Mouse (Mus musculus) neural tube, embryonic 11.5 days (tissue): ENCODE data around the gene Lgmn. TPM values are rescaled to one million over a fixed set of nuclear protein-coding genes. Genes with fewer than 3 reads are reported as not detected.
A peak's percentile ranks its signal among the peaks of the same experiment; 100 is the strongest.

Experiments
- ATAC-seq: fragments of 200-750 bp; cut with Nextera tagmentation; 2 replicates; pipeline ENCODE4 v1.8.0; 2017; ENCODE audit warnings: moderate number of reproducible peaks, mild to moderate bottlenecking, moderate TSS enrichment, moderate library complexity; ENCODE audit not compliant: insufficient read depth, low FRiP score, low TSS enrichment
- DNase-seq: peaks from one replicate; pipeline ENCODE4 v3.0.0-alpha.2; 2015; ENCODE audit warnings: low spot score
- H3K27ac ChIP-seq: fragments of 300-500 bp; sonication (generic); 2 replicates; pipeline ENCODE4 v1.5.1; 2014; ENCODE audit warnings: low read depth, mild to moderate bottlenecking, low read length
- H3K27me3 ChIP-seq: fragments of 300-500 bp; sonication (generic); 2 replicates; pipeline ENCODE4 v1.6.1; 2014; ENCODE audit warnings: mild to moderate bottlenecking, low read length, mixed read lengths; ENCODE audit not compliant: control insufficient read depth, insufficient read depth
- H3K36me3 ChIP-seq: fragments of 300-500 bp; sonication (generic); 2 replicates; pipeline ENCODE4 v1.6.1; 2014; ENCODE audit warnings: mild to moderate bottlenecking, low read length, moderate library complexity, mixed read lengths; ENCODE audit not compliant: control insufficient read depth, insufficient read depth
- H3K4me1 ChIP-seq: fragments of 300-500 bp; sonication (generic); 2 replicates; pipeline ENCODE4 v1.6.1; 2014; ENCODE audit warnings: low read length, mixed read lengths; ENCODE audit not compliant: control insufficient read depth, insufficient read depth
- H3K4me2 ChIP-seq: fragments of 300-500 bp; sonication (generic); 2 replicates; pipeline ENCODE4 v1.6.1; 2014; ENCODE audit warnings: low read depth, mild to moderate bottlenecking, moderate library complexity
- H3K4me3 ChIP-seq: fragments of 300-500 bp; sonication (generic); 2 replicates; pipeline ENCODE4 v1.5.1; 2014; ENCODE audit warnings: low read depth, low read length
- H3K9ac ChIP-seq: fragments of 300-500 bp; sonication (generic); 2 replicates; pipeline ENCODE4 v1.6.1; 2014; ENCODE audit warnings: mild to moderate bottlenecking, low read length
- H3K9me3 ChIP-seq: fragments of 300-500 bp; sonication (generic); 2 replicates; pipeline ENCODE4 v1.6.1; 2016; ENCODE audit warnings: low read length; ENCODE audit not compliant: control insufficient read depth
- WGBS: fragments of 180-500 bp; shearing (Covaris S2); extraction: QIAGEN DNeasy Blood & Tissue Kit; methylation state at CpG from one replicate; pipeline ENCODE4 v1.1.7; 2014; 5-methylcytosine and 5-hydroxymethylcytosine counted together
- polyA plus RNA-seq: library from polyadenylated mRNA; unstranded; fragments of >200 nt; fragmentation: Nextera tagmentation; extraction: Ambion mirVana; gene quantifications from 2 replicates; pipeline ENCODE4 v1.2.1, GENCODE M21; 2014

Lgmn gene
- polyA plus RNA-seq, 1 experiment from 2014 or later = 56.8 TPM

DNA sequence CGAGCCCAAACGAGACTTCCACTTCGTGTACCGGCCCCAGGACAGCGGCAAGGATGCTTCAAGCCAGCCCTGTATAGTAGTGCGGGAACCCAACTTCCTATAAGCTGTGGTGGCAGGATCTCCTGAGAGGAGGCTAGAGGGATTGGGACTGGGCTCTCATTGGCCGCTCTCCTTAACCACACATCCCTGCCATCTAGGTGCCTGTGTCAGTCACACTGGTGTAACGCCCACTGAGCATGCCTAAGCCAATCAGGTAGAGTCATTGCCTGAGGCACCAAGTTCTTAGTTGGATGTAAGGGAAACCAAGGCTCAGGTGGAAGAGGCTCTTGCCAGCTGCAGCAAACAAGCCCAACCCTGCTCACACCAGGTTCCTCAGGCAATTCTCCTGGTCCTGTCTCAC is 49.6 kb downstream of the Lgmn start:
- H3K4me2 ChIP-seq = no peak overlapping the region
- ATAC-seq (no peak), DNase-seq (no peak)
- no peaks in the 10 kb centered on the region for H3K4me1 ChIP-seq
- no peaks in the 10 kb centered on the region for H3K36me3 ChIP-seq
- no peaks in the 10 kb centered on the region for H3K27me3 ChIP-seq
- no peak overlapping the region for H3K9ac ChIP-seq
- no peak overlapping the region for H3K27ac ChIP-seq
- no peak overlapping the region for H3K4me3 ChIP-seq
- no peaks in the 10 kb centered on the region for H3K9me3 ChIP-seq
- WGBS = 28% methylated on average over 8 of the region's 8 CpGs

DNA sequence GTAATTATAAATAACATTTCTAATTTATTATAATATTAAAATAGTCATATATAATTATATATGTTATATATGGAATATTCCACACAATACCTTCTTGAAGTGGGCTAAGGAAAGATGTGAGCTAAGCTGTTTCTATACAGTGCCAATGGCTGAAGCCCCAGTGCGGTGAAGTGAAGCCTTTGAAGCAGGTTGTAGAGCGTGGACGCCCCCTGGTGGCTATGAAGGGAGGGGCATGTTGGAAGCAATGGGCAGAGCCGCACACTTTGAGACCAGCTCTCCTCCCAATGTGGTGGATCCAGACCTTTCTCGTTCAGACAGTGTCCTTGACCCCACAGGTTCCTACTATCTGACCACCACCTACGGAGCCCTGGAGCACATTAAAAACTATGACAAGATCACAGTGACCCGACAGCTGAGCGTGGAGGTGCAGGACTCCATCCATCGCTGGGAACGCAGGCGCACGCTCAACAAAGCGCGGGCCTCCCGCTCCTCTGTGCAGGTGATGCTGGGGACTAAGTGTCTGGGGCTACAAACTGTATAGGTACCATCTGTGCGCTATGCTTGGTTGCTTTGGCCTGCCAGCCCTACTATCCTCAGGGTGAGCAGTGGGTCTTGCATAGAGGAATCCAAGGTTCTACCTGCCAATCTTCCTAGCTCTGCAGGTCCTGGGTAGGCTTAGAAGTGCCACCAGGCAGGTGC is 52.2 kb downstream of the Lgmn start:
- DNase-seq (peak; percentile 84), ATAC-seq (peak; percentile 68; the same call in 1 of the 2 replicates)
- H3K9me3 ChIP-seq = no peaks in the 10 kb centered on the region
- H3K36me3 ChIP-seq = no peaks in the 10 kb centered on the region
- no peak overlapping the region for H3K9ac ChIP-seq
- no peak overlapping the region for H3K4me3 ChIP-seq
- no peaks in the 10 kb centered on the region for H3K4me1 ChIP-seq
- 45% methylated on average over 16 of the region's 16 CpGs for WGBS
- H3K27ac ChIP-seq = no peak overlapping the region
- no peak overlapping the region for H3K4me2 ChIP-seq
- H3K27me3 ChIP-seq = no peaks in the 10 kb centered on the region

GRCm38 (mm10) chr12:102384819-102385218 is 54.8 kb downstream of the Lgmn start:
- Histone ChIP-seq H3K9ac (no peak overlapping the region), H3K4me1 (no peaks in the 10 kb centered on the region), H3K4me2 (no peak overlapping the region), H3K36me3 (no peaks in the 10 kb centered on the region), H3K27ac (no peak overlapping the region), H3K9me3 (no peaks in the 10 kb centered on the region), H3K27me3 (no peaks in the 10 kb centered on the region), H3K4me3 (no peak overlapping the region)
- 26% methylated on average over 3 of the region's 3 CpGs for WGBS
- ATAC-seq (0 out of 2 replicates have a peak, but pooled peaks have one; percentile 17), DNase-seq (peak; percentile 33)

- Histone ChIP-seq H3K4me1 (no peaks in the 10 kb centered on the region), H3K4me2 (no peak overlapping the region), H3K9ac (no peak overlapping the region), H3K36me3 (no peaks in the 10 kb centered on the region), H3K9me3 (no peaks in the 10 kb centered on the region), H3K27me3 (no peaks in the 10 kb centered on the region), H3K27ac (no peak overlapping the region), H3K4me3 (no peak overlapping the region)
- DNase-seq = no peak
- WGBS = 81% methylated on average over 9 of the region's 9 CpGs
- ATAC-seq = no peak
These were observed 56.3 kb downstream of the Lgmn start for GRCm38 (mm10) chr12:102383288-102383687.

DNA sequence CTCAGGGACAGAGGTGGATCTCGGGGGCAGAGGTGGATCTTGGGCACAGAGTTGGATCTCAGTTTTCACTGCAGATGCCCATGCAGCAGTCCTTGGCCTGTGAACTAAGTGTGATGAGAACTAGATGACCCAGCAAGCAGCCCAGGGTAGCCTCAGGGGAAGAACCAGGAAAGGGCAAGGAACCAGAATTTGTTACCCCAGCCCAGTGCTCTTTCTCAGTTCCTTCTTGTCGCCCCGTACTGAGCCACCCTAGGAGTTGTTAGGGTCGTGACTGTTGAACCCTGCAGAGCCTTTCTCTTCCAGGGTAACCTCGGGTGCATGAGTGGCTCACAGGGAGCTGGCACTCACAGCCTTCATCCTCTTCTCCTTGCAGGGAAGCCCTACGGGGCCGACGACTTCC is 57.4 kb downstream of the Lgmn start:
- 82% methylated on average over 8 of the region's 8 CpGs for whole genome bisulfite sequencing
- H3K9me3 ChIP-seq = no peaks in the 10 kb centered on the region
- no peak overlapping the region for H3K4me2 ChIP-seq
- H3K27me3 ChIP-seq = no peaks in the 10 kb centered on the region
- no peaks in the 10 kb centered on the region for H3K36me3 ChIP-seq
- no peak for DNase-seq
- no peak overlapping the region for H3K9ac ChIP-seq
- H3K4me3 ChIP-seq = no peak overlapping the region
- no peaks in the 10 kb centered on the region for H3K4me1 ChIP-seq
- H3K27ac ChIP-seq = no peak overlapping the region
- ATAC-seq = no peak

GRCm38 (mm10) chr12:102372322-102372721 is 67.3 kb downstream of the Lgmn start:
- Histone ChIP-seq H3K4me1 (no peaks in the 10 kb centered on the region), H3K27me3 (no peaks in the 10 kb centered on the region), H3K4me3 (no peak overlapping the region), H3K36me3 (no peaks in the 10 kb centered on the region), H3K9me3 (no peaks in the 10 kb centered on the region), H3K4me2 (no peak overlapping the region), H3K27ac (no peak overlapping the region), H3K9ac (no peak overlapping the region)
- ATAC-seq = no peak
- WGBS = 79% methylated on average over 3 of the region's 3 CpGs
- no peak for DNase-seq

GRCm38 (mm10) chr12:102370931-102371500 is 68.6 kb downstream of the Lgmn start:
- 80% methylated on average over 4 of the region's 4 CpGs for WGBS
- no peak for ATAC-seq
- no peaks in the 10 kb centered on the region for H3K36me3 ChIP-seq

DNA sequence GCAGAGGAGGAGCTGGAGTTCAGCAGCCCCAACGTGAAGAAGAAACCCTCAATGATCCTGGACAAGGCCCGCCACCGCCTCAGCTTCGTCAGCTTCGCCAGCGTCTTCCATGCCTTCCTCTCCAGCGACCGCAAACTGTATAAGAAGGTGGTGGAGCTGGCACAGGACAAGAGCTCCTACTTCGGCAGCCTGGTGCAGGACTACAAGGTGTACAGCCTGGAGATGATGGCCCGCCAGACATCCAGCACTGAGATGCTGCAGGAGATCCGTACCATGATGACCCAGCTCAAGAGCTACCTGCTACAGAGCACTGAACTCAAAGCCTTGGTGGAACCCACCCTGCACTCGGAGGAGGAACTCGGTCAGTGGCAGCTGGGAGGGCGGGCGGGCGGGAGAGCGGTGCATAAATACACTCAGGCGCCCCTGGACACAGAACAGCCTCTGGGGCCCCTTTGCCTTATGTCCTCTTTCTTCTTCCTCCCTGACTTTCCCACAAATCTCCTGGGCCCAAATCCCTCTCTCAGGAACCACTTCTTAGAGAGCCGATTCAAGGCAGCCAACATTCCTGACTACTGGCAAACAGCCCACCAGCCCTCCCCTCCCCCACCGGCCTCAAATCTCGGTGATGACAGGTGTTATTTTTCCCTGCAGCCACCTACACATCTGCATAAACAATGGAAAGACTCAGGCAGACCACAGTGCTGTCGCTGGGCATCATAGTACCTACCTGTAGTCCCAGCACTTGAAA is 70.0 kb downstream of the Lgmn start:
- H3K36me3 ChIP-seq = no peaks in the 10 kb centered on the region
- no peak for DNase-seq
- ATAC-seq = no peak
- no peak overlapping the region for H3K4me2 ChIP-seq
- no peak overlapping the region for H3K27ac ChIP-seq
- no peak overlapping the region for H3K4me3 ChIP-seq
- H3K9me3 ChIP-seq = no peaks in the 10 kb centered on the region
- H3K4me1 ChIP-seq = no peaks in the 10 kb centered on the region
- no peaks in the 10 kb centered on the region for H3K27me3 ChIP-seq
- 83% methylated on average over 21 of the region's 22 CpGs for WGBS
- H3K9ac ChIP-seq = no peak overlapping the region

More at GRCm38 (mm10) chr12:102370931-102371500, 68.6 kb downstream of the Lgmn start:
- H3K4me2 ChIP-seq = no peak overlapping the region
- H3K9ac ChIP-seq = no peak overlapping the region
- no peaks in the 10 kb centered on the region for H3K27me3 ChIP-seq
- no peaks in the 10 kb centered on the region for H3K9me3 ChIP-seq
- H3K27ac ChIP-seq = no peak overlapping the region
- DNase-seq = no peak
- no peaks in the 10 kb centered on the region for H3K4me1 ChIP-seq
- no peak overlapping the region for H3K4me3 ChIP-seq
